Mouse (Mus musculus): ENCODE measurements around the gene Bpifa5. TPM values are rescaled to one million over a fixed set of nuclear protein-coding genes. Genes with fewer than 3 reads are reported as not detected.

Gene Bpifa5
- total RNA-seq, 1 experiment from 2014 or later: not detected

DNA sequence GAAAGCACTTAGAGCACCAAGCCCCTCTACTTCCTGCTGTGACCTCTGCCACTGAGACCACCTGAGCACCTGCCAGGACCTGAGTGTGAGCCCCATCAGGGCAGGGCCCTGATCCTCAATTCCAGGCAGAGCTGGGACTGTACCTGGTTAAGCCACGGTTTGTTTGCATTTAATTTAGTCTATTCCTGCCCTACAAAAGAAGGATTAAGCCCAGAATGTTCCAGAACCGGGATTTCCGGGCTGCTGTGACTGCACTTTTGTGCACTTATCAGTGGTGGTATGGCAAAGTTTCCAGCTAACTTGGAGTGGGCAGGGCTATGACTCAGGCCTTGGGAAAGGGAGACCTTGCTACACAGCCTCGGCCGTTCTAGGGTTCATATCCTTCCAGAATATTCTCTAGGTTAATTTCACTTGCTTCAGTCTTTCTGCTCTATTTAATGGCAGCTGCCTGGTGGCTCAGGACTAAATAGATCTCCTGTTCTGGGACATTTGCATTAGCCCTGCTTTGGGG, 31.6 kb downstream of the Bpifa5 start:
- no peak for ATAC-seq (ENCODE audit: extremely low read depth, insufficient number of reproducible peaks, low FRiP score, poor library complexity, severe bottlenecking)

DNA sequence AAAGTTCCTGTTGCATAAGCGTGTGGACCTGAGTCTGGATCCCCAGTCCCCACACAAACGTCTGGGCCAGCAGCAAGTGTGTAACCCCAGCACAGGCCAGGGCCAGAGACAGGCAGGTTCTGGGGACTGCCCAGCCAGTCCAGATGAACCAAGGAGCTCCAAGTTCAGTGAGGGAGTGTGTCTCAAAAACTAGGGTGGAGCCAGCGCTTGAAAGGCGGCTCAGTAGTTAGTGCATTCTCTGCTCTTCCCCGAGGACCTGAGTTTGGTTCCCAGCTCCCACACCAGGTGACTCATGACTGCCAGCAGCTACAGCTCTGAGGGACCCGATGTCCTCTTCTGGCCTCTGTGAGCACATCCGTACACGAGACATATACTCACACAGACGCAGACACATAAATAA, 34.6 kb downstream of the Bpifa5 start:
- no peak for ATAC-seq (ENCODE audit: extremely low read depth, insufficient number of reproducible peaks, low FRiP score, poor library complexity, severe bottlenecking)

DNA sequence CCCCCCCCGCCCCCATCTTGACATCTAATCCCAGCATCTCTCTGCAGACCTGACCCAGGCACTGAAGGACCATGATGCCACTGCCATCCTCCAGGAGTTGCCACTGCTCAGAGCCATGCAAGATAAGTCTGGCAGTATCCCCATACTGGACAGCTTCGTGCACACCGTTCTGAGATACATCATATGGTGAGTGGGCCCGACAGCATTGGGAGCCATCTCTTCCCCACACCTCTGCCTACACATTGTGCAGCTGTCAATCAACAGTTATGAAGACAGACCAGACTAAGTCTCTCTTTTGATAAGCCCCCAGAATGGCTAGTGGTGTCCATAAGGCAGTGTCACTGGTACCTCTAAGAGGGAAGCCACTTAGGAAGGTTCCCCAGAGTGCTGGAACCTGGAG, 42.2 kb downstream of the Bpifa5 start:
- ATAC-seq (ENCODE audit: extremely low read depth, insufficient number of reproducible peaks, low FRiP score, poor library complexity, severe bottlenecking): no peak

DNA sequence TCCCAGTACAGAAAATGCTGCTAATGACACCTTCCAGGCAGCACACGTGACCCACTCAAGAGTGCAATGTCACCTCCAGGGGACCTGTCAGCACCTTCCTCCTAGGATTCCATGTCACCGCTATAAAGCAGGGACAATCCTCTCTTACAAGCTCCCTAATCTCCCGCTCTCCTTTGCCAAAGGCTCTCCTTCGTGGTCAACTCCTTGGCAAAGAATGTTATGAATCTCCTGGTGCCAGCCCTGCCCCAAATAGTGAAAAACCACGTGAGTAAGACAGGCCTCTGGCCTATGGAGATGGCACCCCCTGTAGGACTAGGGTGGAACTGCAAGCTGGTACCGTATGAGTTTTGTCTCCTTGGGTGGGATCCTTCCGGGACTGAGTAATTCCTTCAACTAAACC, 44.5 kb downstream of the Bpifa5 start:
- no peak for ATAC-seq (ENCODE audit: extremely low read depth, insufficient number of reproducible peaks, low FRiP score, poor library complexity, severe bottlenecking)

DNA sequence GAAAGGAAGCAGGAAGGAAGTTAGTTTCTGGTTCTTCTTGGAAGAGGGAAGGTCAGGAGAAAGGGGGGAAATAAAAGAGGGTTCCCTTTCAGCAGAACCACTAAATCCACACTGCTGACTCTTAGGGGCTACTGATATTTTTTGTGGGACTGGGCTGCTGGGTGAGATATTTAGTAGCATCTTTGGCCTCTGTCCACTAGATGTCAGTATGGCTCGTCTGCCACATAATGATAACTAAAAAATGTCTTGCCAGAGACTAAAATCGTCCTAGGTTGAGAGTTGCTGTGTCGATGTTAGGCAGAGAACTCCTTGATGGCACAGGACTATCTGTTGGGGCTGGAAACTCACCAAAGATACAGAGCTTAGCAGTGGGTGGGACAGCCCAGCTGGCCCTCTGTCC, 46.7 kb downstream of the Bpifa5 start:
- ATAC-seq (ENCODE audit: extremely low read depth, insufficient number of reproducible peaks, low FRiP score, poor library complexity, severe bottlenecking): no peak

DNA sequence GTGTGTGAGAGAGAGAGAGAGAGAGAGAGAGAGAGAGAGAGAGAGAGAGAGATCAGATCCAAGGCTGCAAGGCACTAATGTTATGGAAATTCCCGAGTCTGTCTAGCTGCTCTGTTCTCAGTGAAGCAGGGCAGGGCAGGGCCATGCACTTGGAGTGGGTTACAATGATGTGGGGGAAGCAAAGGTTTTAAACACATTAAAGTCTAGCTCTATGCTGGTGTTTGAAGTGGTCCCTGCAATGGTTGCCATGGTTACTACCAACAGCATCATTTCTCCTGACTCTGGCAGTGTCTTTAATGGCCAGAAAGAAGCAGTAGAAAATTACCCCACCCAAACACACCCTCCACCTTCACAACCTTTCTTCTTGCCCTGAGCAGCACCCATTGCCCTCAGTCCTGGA, 48.7 kb downstream of the Bpifa5 start:
- no peak for ATAC-seq (ENCODE audit: extremely low read depth, insufficient number of reproducible peaks, low FRiP score, poor library complexity, severe bottlenecking)

DNA sequence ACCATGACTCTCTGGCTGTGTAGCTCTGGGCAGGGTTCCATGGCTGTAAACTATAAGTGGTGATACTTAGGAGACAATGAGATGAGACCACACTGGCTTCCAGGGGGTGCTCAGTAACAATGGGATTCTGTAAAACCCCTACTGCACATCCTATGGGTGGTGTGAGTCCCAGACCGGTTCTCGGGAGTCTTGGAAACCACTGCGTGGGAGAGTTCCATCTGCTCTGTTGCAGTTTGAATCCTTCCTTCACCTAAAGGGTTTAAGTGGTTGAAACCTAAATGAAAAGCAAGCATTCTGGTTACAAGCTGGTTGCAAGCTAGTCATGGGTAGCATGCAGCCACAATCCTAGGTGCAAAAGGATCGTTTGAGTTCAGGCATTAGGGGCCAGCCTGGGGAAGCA, 49.5 kb downstream of the Bpifa5 start:
- ATAC-seq (ENCODE audit: extremely low read depth, insufficient number of reproducible peaks, low FRiP score, poor library complexity, severe bottlenecking): no peak

DNA sequence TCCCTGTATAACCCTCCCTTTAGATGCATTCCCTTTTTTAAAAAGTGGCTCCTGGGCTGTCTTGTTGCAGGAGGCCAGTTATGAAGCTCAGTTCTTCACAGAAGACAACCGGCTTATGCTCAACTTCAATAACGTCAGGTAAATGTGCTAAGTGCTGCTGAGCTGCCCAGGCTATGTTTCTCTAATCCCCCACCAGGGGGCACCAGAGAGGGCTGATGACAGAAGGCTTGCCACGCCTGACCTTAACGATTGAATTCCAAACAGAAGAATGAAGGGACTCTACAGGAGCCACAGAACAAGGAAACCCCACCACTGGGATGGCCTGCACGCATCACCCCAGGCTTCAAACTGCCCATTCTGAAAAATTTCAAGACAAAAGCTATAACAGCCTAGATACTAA, 52.8 kb downstream of the Bpifa5 start:
- ATAC-seq (ENCODE audit: extremely low read depth, insufficient number of reproducible peaks, low FRiP score, poor library complexity, severe bottlenecking): no peak

Other genes starting within 250 kb of the Bpifa5 start
- gene Bpifb3, start 244.4 kb upstream of the Bpifa5 start, total RNA-seq (2017): not detected in 2 replicates
- not detected in 2 replicates for gene Bpifb4, start 224.4 kb upstream of the Bpifa5 start, total RNA-seq (2017)
- not detected in 2 replicates for gene Bpifa6, start 187.7 kb upstream of the Bpifa5 start, total RNA-seq (2017)
- not detected in 2 replicates for gene Bpifa2, start 154.3 kb upstream of the Bpifa5 start, total RNA-seq (2017)
- gene Bpifa3, start 32.3 kb upstream of the Bpifa5 start, total RNA-seq (2017): not detected in 2 replicates
- gene Bpifa1, start 19.7 kb upstream of the Bpifa5 start, total RNA-seq (2017): not detected in 2 replicates
- gene Bpifb1, start 28.2 kb downstream of the Bpifa5 start, total RNA-seq (2017): not detected in 2 replicates
- not detected in 2 replicates for gene Bpifb5, start 61.1 kb downstream of the Bpifa5 start, total RNA-seq (2017)
- gene Bpifb9a, start 95.2 kb downstream of the Bpifa5 start, total RNA-seq (2017): not detected in 2 replicates
- gene Bpifb9b, start 144.6 kb downstream of the Bpifa5 start, total RNA-seq (2017): not detected in 2 replicates
- 9.8 and 10.1 TPM in 2 replicates for gene Cdk5rap1, start 210.4 kb downstream of the Bpifa5 start, total RNA-seq (2017)
- gene Snta1, start 245.5 kb downstream of the Bpifa5 start, total RNA-seq (2017): 0.86 and 2.4 TPM in 2 replicates